Mouse (Mus musculus) gastrocnemius, postnatal 25 days (tissue): ENCODE measurements around the gene Chil5. TPM values are rescaled to one million over a fixed set of nuclear protein-coding genes. Genes with fewer than 3 reads are reported as not detected.

ENCODE experiments used
- total RNA-seq, 2 experiments: library from RNA; stranded (reverse); gene quantifications; 1 replicate in 1 of 2; 2 replicates in 1 of 2; pipeline ENCODE4 v1.2.3; 2021

The Chil5 gene
- total RNA-seq, 2 experiments from 2014 or later: 0.28 TPM; not detected in 1

Other genes starting within 250 kb of the Chil5 start
- gene Rap1a, start 231.5 kb downstream of the Chil5 start, total RNA-seq: 10 to 100 TPM; 77.6 to 84.2 TPM
- gene Adora3, start 162.0 kb downstream of the Chil5 start, total RNA-seq: under 1 TPM in 1 of 2 experiments, not detected in 1; 0.21 TPM
- not detected for gene Tmigd3, start 161.9 kb downstream of the Chil5 start, total RNA-seq
- gene I830077J02Rik, start 100.2 kb downstream of the Chil5 start, total RNA-seq: under 1 TPM; 0.28 to 0.64 TPM
- 10 to 100 TPM; 26.8 to 27.2 TPM for gene Wdr77, start 73.4 kb downstream of the Chil5 start, total RNA-seq
- gene Atp5f1, start 72.7 kb downstream of the Chil5 start, total RNA-seq: 100 to 1,000 TPM; 671 to 699 TPM
- under 1 TPM; 0.51 to 0.64 TPM for gene Ovgp1, start 59.1 kb downstream of the Chil5 start, total RNA-seq
- not detected for gene Pifo, start 18.2 kb downstream of the Chil5 start, total RNA-seq
- not detected for gene Chia1, start 80.4 kb upstream of the Chil5 start, total RNA-seq
- not detected for gene Chil3, start 134.8 kb upstream of the Chil5 start, total RNA-seq
- gene Chil4, start 186.7 kb upstream of the Chil5 start, total RNA-seq: not detected